Mouse (Mus musculus): ENCODE results near the gene Npy1r. TPM values are rescaled to one million over a fixed set of nuclear protein-coding genes. Genes with fewer than 3 reads are reported as not detected.

Npy1r gene
- total and polyA plus RNA-seq, 3 experiments: not detected

GRCm38 (mm10) chr8:66742359-66742758 lies 45.4 kb downstream of the Npy1r start:
- no peaks in the 10 kb centered on the region for H3K27me3 ChIP-seq (ENCODE audit: control insufficient read depth in 1 of 2, insufficient read depth in 2 of 2, low read length in 2 of 2)
- no peak overlapping the region for H3K9ac ChIP-seq (ENCODE audit: control insufficient read depth, low read depth, low read length, poor library complexity, severe bottlenecking)
- no peak overlapping the region for H3K4me3 ChIP-seq (ENCODE audit: control insufficient read depth in 1 of 2, insufficient read depth in 1 of 2, low read depth in 2 of 2, low read length in 2 of 2)
- H3K36me3 ChIP-seq (ENCODE audit: control insufficient read depth in 1 of 2, insufficient read depth in 2 of 2, low read length in 2 of 2): no peaks in the 10 kb centered on the region
- no peak for DNase-seq (ENCODE audit: low read depth, low spot score)
- H3K79me2 ChIP-seq (ENCODE audit: control insufficient read depth, insufficient read depth, low read length, poor library complexity): no peaks in the 10 kb centered on the region
- TF ChIP-seq CHD1 (IDR thresholded peaks at IDR 0.05; ENCODE audit: low read depth, low read length) (no peak), POLR2AphosphoS2 (IDR thresholded peaks at IDR 0.05; ENCODE audit: low read length) (no peak), E2F4 (IDR thresholded peaks at IDR 0.05; ENCODE audit: borderline replicate concordance, low read depth, low read length) (no peak), RAD21 (IDR thresholded peaks at IDR 0.05; ENCODE audit: low read depth, low read length) (no peak), ETS1 (IDR thresholded peaks at IDR 0.05; ENCODE audit: low read depth, low read length) (no peak), JUND (IDR thresholded peaks at IDR 0.05; ENCODE audit: low read depth, low read length) (no peak), ZNF384 (IDR thresholded peaks at IDR 0.05; ENCODE audit: low read depth, low read length) (no peak), MYB (IDR thresholded peaks at IDR 0.05; ENCODE audit: low read depth, low read length) (no peak), TAL1 (IDR thresholded peaks at IDR 0.05; ENCODE audit: low read length) (no peak), ZKSCAN1 (IDR thresholded peaks at IDR 0.05; ENCODE audit: low read depth, low read length) (no peak), MYC (IDR thresholded peaks at IDR 0.05; ENCODE audit: low read depth, low read length) (no peak), MEF2A (IDR thresholded peaks at IDR 0.05; ENCODE audit: extremely low read depth, insufficient replicate concordance, low read depth, low read length, poor library complexity, severe bottlenecking) (no peak), MAZ (IDR thresholded peaks at IDR 0.05; ENCODE audit: low read depth, low read length) (no peak), NELFE (IDR thresholded peaks at IDR 0.05; ENCODE audit: low read depth, low read length) (no peak)
- no peaks in the 10 kb centered on the region for H3K4me1 ChIP-seq (ENCODE audit: control insufficient read depth in 1 of 2, insufficient read depth in 2 of 2, low read length in 2 of 2)
- no peaks in the 10 kb centered on the region for H3K9me3 ChIP-seq (replicated peaks; ENCODE audit: insufficient read depth, low read length)
- no peak overlapping the region for H3K27ac ChIP-seq (ENCODE audit: control insufficient read depth, low read depth, low read length)

- Histone ChIP-seq H3K79me2 (ENCODE audit: control insufficient read depth, insufficient read depth, low read length, poor library complexity) (no peaks in the 10 kb centered on the region), H3K4me3 (ENCODE audit: control insufficient read depth in 1 of 2, insufficient read depth in 1 of 2, low read depth in 2 of 2, low read length in 2 of 2) (no peak overlapping the region), H3K27me3 (ENCODE audit: control insufficient read depth in 1 of 2, insufficient read depth in 2 of 2, low read length in 2 of 2) (no peaks in the 10 kb centered on the region), H3K9me3 (replicated peaks; ENCODE audit: insufficient read depth, low read length) (no peaks in the 10 kb centered on the region), H3K4me1 (ENCODE audit: control insufficient read depth in 1 of 2, insufficient read depth in 2 of 2, low read length in 2 of 2) (no peaks in the 10 kb centered on the region), H3K9ac (ENCODE audit: control insufficient read depth, low read depth, low read length, poor library complexity, severe bottlenecking) (no peak overlapping the region), H3K27ac (ENCODE audit: control insufficient read depth, low read depth, low read length) (no peak overlapping the region), H3K36me3 (ENCODE audit: control insufficient read depth in 1 of 2, insufficient read depth in 2 of 2, low read length in 2 of 2) (no peaks in the 10 kb centered on the region)
- DNase-seq (ENCODE audit: low read depth, low spot score): no peak
- TF ChIP-seq GATA1 (IDR thresholded peaks at IDR 0.05; ENCODE audit: low read depth, low read length): no peak
- TF ChIP-seq TCF12 (IDR thresholded peaks at IDR 0.05; ENCODE audit: low read depth, low read length): no peak
- no peak for TF ChIP-seq NELFE (IDR thresholded peaks at IDR 0.05; ENCODE audit: low read depth, low read length)
- no peak for TF ChIP-seq TAL1 (IDR thresholded peaks at IDR 0.05; ENCODE audit: low read length)
- no peak for TF ChIP-seq MEF2A (IDR thresholded peaks at IDR 0.05; ENCODE audit: extremely low read depth, insufficient replicate concordance, low read depth, low read length, poor library complexity, severe bottlenecking)
- no peak for TF ChIP-seq MYB (IDR thresholded peaks at IDR 0.05; ENCODE audit: low read depth, low read length)
- TF ChIP-seq MXI1 (IDR thresholded peaks at IDR 0.05; ENCODE audit: low read depth, low read length): no peak
- no peak for TF ChIP-seq MAFK (IDR thresholded peaks at IDR 0.05; ENCODE audit: borderline replicate concordance, low read depth, low read length)
- no peak for TF ChIP-seq ZC3H11A (IDR thresholded peaks at IDR 0.05; ENCODE audit: low read depth, low read length)
- TF ChIP-seq JUND (IDR thresholded peaks at IDR 0.05; ENCODE audit: low read depth, low read length): no peak
- no peak for TF ChIP-seq E2F4 (IDR thresholded peaks at IDR 0.05; ENCODE audit: borderline replicate concordance, low read depth, low read length)
- no peak for TF ChIP-seq RCOR1 (IDR thresholded peaks at IDR 0.05; ENCODE audit: low read depth, low read length)
Measured at GRCm38 (mm10) chr8:66745612-66746011, 48.6 kb downstream of the Npy1r start.
